ENCODE assay signal across 15 mouse cellular contexts in the genomic region with DNA sequence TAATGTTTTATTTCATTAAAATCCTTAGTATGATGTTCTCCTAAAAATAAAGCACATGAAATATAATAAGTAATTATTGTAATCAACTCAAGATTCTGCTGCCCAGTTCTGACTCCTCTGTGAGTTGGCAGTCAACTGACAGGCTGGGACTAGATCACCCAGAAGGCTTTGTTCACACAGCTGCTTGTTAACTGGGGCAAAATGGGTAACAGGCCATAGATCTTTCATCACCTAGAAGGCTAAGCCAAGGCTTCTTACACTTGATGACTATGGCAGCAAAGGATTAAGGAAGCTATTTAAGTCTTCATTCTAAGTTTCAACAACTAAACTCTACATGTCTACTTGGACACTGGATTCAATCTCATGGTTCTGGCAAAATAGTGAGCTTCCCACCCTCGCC.
A peak's percentile ranks its signal among the peaks of the same experiment; 100 is the strongest.
DNase-seq lines count a peak whose midpoint lies in the region; ATAC-seq and TF ChIP-seq lines count a peak whose summit lies in the region.
"Had no signal": no experiment of that assay in that cellular context is flagged by ENCODE, and none has a peak within 500 bp of the region (broad histone marks: within the 10 kb centered on the region; RNA-seq: fewer than 3 reads in every experiment).

No protein-coding gene starts in this region.

- no peak overlapping the region for H3K9ac ChIP-seq in forebrain, embryonic 16.5 days (replicated peaks; ENCODE audit: low read depth, low read length)
- no peak overlapping the region for H3K9ac ChIP-seq in forebrain, embryonic 13.5 days
- H3K9ac ChIP-seq in lung, postnatal 0 days (replicated peaks; ENCODE audit: low read depth), result no peak overlapping the region
- H3K9ac ChIP-seq: embryonic facial prominence, embryonic 12.5 days; kidney, embryonic 15.5 days; liver, embryonic 14.5 days; neural tube, embryonic 12.5 days had no signal

- H3K27me3 ChIP-seq in forebrain, embryonic 16.5 days (replicated peaks; ENCODE audit: control insufficient read depth, insufficient read depth, low read length), result no peaks in the 10 kb centered on the region
- H3K27me3 ChIP-seq in forebrain, embryonic 13.5 days, result no peaks in the 10 kb centered on the region
- H3K27me3 ChIP-seq in lung, postnatal 0 days (replicated peaks; ENCODE audit: insufficient read depth, low read length), result no peaks in the 10 kb centered on the region
- no peaks in the 10 kb centered on the region for H3K27me3 ChIP-seq in myocyte (ENCODE audit: control insufficient read depth, insufficient read depth, insufficient read length)
- H3K27me3 ChIP-seq: embryonic facial prominence, embryonic 12.5 days; kidney, embryonic 15.5 days; megakaryocyte, embryonic 14.5 days; neural tube, embryonic 12.5 days had no signal

- no peak for TF ChIP-seq EP300 in lung, postnatal 0 days (IDR thresholded peaks at IDR 0.05)

- H3ac ChIP-seq in myocyte (ENCODE audit: control insufficient read depth, insufficient read length), result no peak overlapping the region

- no peaks in the 10 kb centered on the region for H3K79me2 ChIP-seq in myocyte (ENCODE audit: control insufficient read depth, insufficient read depth)

- no peak for TF ChIP-seq POLR2A in myocyte (IDR thresholded peaks at IDR 0.05; ENCODE audit: insufficient read length, low read depth)

- H3K4me3 ChIP-seq in forebrain, embryonic 16.5 days (replicated peaks; ENCODE audit: low read length), result no peak overlapping the region
- no peak overlapping the region for H3K4me3 ChIP-seq in forebrain, embryonic 13.5 days
- no peak overlapping the region for H3K4me3 ChIP-seq in lung, postnatal 0 days (ENCODE audit: low read depth, low read length)
- H3K4me3 ChIP-seq in myocyte, result no peak overlapping the region
- H3K4me3 ChIP-seq: embryonic facial prominence, embryonic 12.5 days; kidney, embryonic 15.5 days; megakaryocyte, embryonic 14.5 days; neural tube, embryonic 12.5 days had no signal

- no peak overlapping the region for H3K4me2 ChIP-seq in forebrain, embryonic 16.5 days (ENCODE audit: low read length)
- H3K4me2 ChIP-seq in forebrain, embryonic 13.5 days, result no peak overlapping the region
- H3K4me2 ChIP-seq in lung, postnatal 0 days (replicated peaks; ENCODE audit: low read depth, low read length), result no peak overlapping the region
- H3K4me2 ChIP-seq in myocyte (ENCODE audit: low read depth), result peak overlapping the region; percentile 1
- H3K4me2 ChIP-seq: embryonic facial prominence, embryonic 12.5 days; kidney, embryonic 15.5 days; neural tube, embryonic 12.5 days had no signal

- no peak overlapping the region for H3K27ac ChIP-seq in forebrain, embryonic 16.5 days (ENCODE audit: low read length)
- no peak overlapping the region for H3K27ac ChIP-seq in forebrain, embryonic 13.5 days
- no peak overlapping the region for H3K27ac ChIP-seq in lung, postnatal 0 days (ENCODE audit: low read length)
- H3K27ac ChIP-seq: embryonic facial prominence, embryonic 12.5 days; kidney, embryonic 15.5 days; liver, embryonic 14.5 days; neural tube, embryonic 12.5 days had no signal

- no peaks in the 10 kb centered on the region for H3K36me3 ChIP-seq in forebrain, embryonic 16.5 days (ENCODE audit: control insufficient read depth, insufficient read depth)
- H3K36me3 ChIP-seq in forebrain, embryonic 13.5 days (ENCODE audit: poor library complexity, severe bottlenecking), result no peaks in the 10 kb centered on the region
- no peaks in the 10 kb centered on the region for H3K36me3 ChIP-seq in lung, postnatal 0 days (ENCODE audit: insufficient read depth, low read length)
- no peaks in the 10 kb centered on the region for H3K36me3 ChIP-seq in myocyte (ENCODE audit: control insufficient read depth, insufficient read depth)
- H3K36me3 ChIP-seq: embryonic facial prominence, embryonic 12.5 days; kidney, embryonic 15.5 days; neural tube, embryonic 12.5 days had no signal

- H3K9me3 ChIP-seq in forebrain, embryonic 16.5 days (ENCODE audit: control insufficient read depth, low read length), result no peaks in the 10 kb centered on the region
- H3K9me3 ChIP-seq in forebrain, embryonic 13.5 days (replicated peaks), result no peaks in the 10 kb centered on the region
- no peaks in the 10 kb centered on the region for H3K9me3 ChIP-seq in lung, postnatal 0 days (ENCODE audit: low read length)
- H3K9me3 ChIP-seq: embryonic facial prominence, embryonic 12.5 days; kidney, embryonic 15.5 days; megakaryocyte, embryonic 14.5 days; neural tube, embryonic 12.5 days had no signal

- DNase-seq in lung, adult 18-20 months, result peak; percentile 6 to 36
- no peak for DNase-seq in lung, postnatal 0 days (ENCODE audit: low spot score)
- peak; percentile 31 for DNase-seq in fibroblast of lung, adult 2 months (ENCODE audit: low read depth)
- DNase-seq in cerebellum, adult 11-12 months, result no peak
- no peak for DNase-seq in right cerebral cortex, adult 2 months (ENCODE audit: low spot score in 2 of 2)
- DNase-seq: adrenal gland, postnatal 25 days; cerebellum, postnatal 10 days had no signal

- H3K4me1 ChIP-seq in forebrain, embryonic 16.5 days (replicated peaks; ENCODE audit: control insufficient read depth, insufficient read depth, low read length), result no peaks in the 10 kb centered on the region
- H3K4me1 ChIP-seq in forebrain, embryonic 13.5 days, result no peaks in the 10 kb centered on the region
- H3K4me1 ChIP-seq in lung, postnatal 0 days (ENCODE audit: insufficient read depth, low read depth, low read length), result no peaks in the 10 kb centered on the region
- H3K4me1 ChIP-seq: embryonic facial prominence, embryonic 12.5 days; neural tube, embryonic 12.5 days had no signal

- WGBS in forebrain, embryonic 16.5 days, result 67% methylated on average over 1 of the region's 1 CpGs
- 84% methylated on average over 1 of the region's 1 CpGs for WGBS in forebrain, embryonic 13.5 days
- WGBS in lung, postnatal 0 days, result 44% methylated on average over 1 of the region's 1 CpGs

- TF ChIP-seq CTCF in lung, postnatal 0 days (IDR thresholded peaks at IDR 0.05), result no peak

- peak; percentile 59 for ATAC-seq in forebrain, embryonic 16.5 days
- ATAC-seq in forebrain, embryonic 13.5 days, result no peak
- ATAC-seq in lung, postnatal 0 days, result no peak

TF ChIP-seq in myocyte, 11 proteins besides CTCF, POLR2A, EP300 and RAD21:
- TF ChIP-seq SRF (IDR thresholded peaks at IDR 0.05; ENCODE audit: control insufficient read depth, insufficient read length, low read depth), result no peak
- no peak for TF ChIP-seq MAX (IDR thresholded peaks at IDR 0.05; ENCODE audit: low read depth)
- TF ChIP-seq USF1 (IDR thresholded peaks at IDR 0.05; ENCODE audit: low read depth), result no peak
- TF ChIP-seq MYOD1 (IDR thresholded peaks at IDR 0.05; ENCODE audit: control insufficient read depth in 1 of 3, insufficient read length in 2 of 3, low read depth in 2 of 3), result peak in 1 of 3 experiments; percentile 4
- TF ChIP-seq POLR2AphosphoS2 (IDR thresholded peaks at IDR 0.05; ENCODE audit: insufficient read length, low read depth), result no peak
- TF ChIP-seq E2F4 (IDR thresholded peaks at IDR 0.05; ENCODE audit: insufficient read depth), result no peak
- TF ChIP-seq TCF12 (IDR thresholded peaks at IDR 0.05; ENCODE audit: insufficient read depth, poor library complexity, severe bottlenecking), result no peak
- no peak for TF ChIP-seq REST (IDR thresholded peaks at IDR 0.05; ENCODE audit: insufficient read depth, insufficient read length)
- no peak for TF ChIP-seq MYOG (IDR thresholded peaks at IDR 0.05; ENCODE audit: control insufficient read depth in 1 of 3, insufficient read depth in 1 of 3, insufficient read length in 2 of 3, low read depth in 2 of 3)
- TF ChIP-seq TCF3 (IDR thresholded peaks at IDR 0.05; ENCODE audit: insufficient read length, low read depth), result no peak
- TF ChIP-seq CEBPB (IDR thresholded peaks at IDR 0.05; ENCODE audit: insufficient read depth, poor library complexity, severe bottlenecking), result 0 out of 2 replicates have a peak, but pooled peaks have one; percentile 29

Comparison
In these comparisons a context has a peak if more than half of its experiments do, and no peak if none do; other contexts are left out.
1. DNase-seq: peak in lung, adult 18-20 months (2 of 2) and fibroblast of lung, adult 2 months (single experiment); none in lung, postnatal 0 days (single experiment), cerebellum, adult 11-12 months (single experiment) and right cerebral cortex, adult 2 months (0 of 2).